Mouse (Mus musculus): Measurements from ENCODE around the gene Cerk.
A peak's percentile ranks its signal among the peaks of the same experiment; 100 is the strongest.
"Not testable (repeated sequence)": the region's sequence is repeated elsewhere in the genome, so short reads cannot be mapped to it uniquely, and the experiment has no call there.

Cerk gene

DNA sequence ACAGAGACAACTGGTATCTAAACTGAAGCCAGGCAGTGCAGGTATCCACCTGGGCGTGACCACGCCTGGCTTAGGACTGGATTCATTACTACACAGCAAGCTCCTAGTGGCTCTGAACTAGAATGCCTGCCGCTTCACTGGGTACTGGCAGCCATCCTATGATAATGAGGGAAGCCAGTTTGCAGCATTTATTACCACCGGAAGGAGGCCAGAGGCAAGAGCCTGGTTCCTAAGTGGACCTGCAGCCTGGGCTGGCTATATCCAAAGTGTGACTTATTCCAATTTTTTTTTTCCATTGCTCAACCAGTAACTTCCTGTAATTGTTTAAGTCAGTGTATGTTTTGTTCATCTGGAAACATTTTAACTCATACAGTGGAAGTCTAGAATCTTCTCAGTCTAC lies 20.4 kb upstream of the Cerk start:
- DNase-seq = no peak

- peak; percentile 65 to 82 for DNase-seq
Measured at GRCm38 (mm10) chr15:86205300-86205699, 19.4 kb upstream of the Cerk start.

DNA sequence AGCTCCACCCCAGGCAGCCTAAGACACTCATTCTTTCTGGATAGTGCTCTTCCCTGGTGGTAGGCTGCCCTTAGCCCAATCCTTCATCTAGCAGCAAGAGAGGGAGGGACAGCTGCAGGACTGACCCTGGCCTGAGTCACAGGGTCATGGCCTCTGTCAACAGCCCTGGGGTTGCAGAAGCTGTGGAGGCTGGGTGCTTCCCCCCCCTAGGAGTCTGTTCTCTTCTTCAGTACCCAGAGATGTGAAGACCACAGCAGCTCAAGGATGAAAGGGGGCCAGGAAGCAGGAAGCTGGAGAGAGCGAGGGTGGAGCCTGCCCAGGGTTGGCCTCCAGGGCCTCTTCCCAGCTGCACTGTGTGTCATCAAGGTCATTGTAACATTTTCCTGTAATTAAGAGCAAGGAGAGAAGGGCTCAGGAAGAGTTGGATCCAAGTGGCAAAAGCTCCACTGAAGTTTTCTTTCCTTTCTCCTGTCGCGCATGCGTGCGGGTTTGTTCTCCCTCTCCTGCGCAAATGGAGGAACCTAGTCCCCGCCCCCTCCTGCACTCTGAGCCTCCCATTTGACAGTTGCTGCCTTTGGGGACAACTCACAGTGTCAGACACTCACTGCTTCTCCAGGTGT lies 18.1 kb upstream of the Cerk start:
- DNase-seq = peak; percentile 44 to 58

DNA sequence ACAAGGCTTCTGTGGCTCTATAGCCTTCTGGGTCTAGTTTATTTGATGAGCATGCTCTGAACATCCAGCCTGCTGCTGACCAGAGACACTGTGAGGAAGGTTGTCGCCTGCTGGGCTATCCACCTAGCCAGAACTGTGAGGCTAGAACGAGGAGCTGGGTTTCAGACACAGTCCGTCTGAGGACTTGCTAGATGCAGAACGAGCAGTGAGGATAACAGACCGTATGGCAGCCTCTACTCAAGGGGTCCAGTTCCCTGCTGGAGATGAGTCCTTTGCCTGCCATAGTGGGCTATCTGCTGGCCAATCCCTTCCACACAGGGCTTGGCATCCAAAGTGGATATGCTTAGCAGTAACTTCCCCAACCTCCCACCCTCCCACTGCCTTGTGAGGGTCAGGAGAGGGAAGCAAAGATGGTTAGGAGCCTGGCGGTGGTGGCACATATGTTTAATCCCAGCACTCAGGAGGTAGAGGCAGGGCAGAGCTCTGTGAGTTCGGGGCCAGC lies 17.4 kb upstream of the Cerk start:
- DNase-seq = no peak

- peak; percentile 52 to 58 for DNase-seq
Measured at GRCm38 (mm10) chr15:86202640-86203039, 16.7 kb upstream of the Cerk start.

DNA sequence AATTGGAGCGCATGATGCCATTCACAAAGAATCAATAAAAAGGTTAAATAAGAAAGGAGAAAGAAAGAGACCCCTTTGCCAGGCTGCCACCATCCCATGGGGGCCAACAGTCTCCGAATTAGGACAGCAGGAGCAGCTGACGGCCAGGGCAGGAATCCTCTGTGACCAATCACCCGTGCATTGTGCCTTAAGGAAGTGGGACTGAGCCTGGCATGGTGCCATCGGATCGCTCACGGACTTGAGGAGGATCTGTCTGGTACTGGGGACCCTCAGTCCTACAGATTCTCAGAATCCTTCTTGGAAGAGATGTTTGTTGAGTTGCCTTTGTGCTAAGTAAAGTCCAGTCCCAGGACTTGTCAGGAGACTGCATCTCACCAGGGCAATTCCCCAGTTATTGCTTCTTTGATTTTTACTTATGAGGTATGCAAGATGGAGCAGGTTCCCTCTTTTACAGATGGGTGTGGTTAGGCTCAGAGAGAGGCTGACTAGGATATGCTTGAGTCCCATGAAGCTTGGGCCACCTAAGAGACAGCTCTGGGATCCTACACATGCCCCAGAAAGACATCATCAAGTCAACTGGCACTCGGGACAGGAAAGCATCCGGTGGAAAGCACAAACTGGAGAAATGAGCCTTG lies 15.9 kb upstream of the Cerk start:
- no peak for DNase-seq

- DNase-seq = peak in 1 of 2 experiments; percentile 22
Measured at GRCm38 (mm10) chr15:86201095-86201494, 15.2 kb upstream of the Cerk start.

DNA sequence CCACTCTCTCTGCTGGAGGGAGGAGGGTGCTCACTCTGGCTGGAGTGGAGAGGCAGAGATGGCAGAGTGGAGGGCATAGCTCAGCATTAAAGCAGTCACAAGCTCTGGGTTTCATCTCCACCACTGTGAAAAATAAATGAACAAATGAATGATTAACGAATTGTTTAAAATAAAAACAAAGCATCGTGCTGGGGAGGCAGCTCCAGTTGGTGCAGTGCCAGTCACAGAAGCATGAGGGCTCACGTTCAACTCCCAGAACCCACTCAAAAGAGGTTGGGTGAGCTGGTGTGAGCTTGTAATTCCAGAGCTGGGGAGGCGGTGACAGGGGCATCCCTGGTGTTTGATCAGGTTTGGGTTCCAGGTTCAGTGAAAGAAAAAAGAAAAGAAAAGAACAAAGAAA lies 14.2 kb upstream of the Cerk start:
- DNase-seq = no peak

DNA sequence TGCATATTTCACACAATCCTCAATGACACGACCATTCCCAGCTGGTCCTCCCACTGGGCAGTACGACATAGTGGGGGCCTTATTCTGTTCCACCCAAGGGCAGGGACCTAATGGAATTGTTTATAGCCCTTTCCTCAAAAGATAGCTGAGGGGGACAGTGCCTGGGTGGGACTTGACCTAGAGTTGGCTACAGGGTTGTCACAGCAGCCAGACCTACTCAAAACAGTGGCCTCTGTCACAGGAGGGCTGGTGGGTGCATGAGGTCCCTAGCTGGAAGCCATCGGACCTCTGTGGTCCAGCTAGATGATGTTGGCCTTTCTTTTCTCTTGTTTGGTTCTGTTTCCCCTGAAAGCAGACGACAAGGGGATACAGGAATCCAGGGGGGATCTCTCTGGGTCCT lies 13.5 kb upstream of the Cerk start:
- DNase-seq = no peak

- no peak for DNase-seq
Measured at GRCm38 (mm10) chr15:86199052-86199451, 13.1 kb upstream of the Cerk start.

GRCm38 (mm10) chr15:86194676-86195453 lies 8.9 kb upstream of the Cerk start:
- DNase-seq = not testable (repeated sequence)

DNA sequence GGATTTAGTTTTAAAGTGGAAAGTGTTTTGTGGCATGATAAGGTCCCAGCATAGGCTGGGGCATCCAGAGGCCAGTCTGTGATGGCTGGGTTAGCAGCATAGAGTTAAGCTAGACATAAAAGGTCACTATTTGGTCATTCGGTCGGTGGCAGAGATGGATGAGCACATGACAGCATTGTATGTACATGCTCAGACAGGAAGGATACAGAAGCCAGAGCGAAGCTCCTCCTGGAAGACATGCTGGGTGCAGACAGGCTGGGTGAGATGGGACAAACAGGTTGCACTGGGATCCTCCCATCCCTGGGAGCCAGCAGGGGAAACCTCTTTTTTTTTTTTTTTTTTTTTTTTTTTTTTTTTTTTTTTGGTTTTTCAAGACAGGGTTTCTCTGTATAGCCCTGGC lies 6.0 kb upstream of the Cerk start:
- peak in 1 of 2 experiments; percentile 18 for DNase-seq

DNA sequence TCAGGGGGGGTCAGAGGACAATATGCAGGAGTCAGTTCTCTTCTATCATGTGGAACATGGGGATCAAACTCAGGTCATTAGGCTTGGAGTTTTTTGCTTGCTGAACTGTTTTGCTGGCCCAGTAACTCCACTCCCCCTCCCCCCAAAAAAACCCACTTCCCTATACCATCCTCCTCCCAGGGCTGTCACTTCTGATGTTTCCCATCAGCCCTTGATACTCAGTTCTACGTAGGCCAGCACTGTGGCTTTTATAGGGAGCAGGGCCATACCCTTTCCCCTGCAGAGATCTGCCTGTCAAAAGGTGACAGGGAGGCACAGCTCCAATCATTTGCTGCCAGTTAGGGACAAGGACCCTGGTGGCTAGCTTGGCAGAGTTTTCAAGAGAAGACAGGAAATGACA lies 5.6 kb upstream of the Cerk start:
- DNase-seq = no peak

GRCm38 (mm10) chr15:86190387-86190786 lies 4.4 kb upstream of the Cerk start:
- no peak for DNase-seq

DNA sequence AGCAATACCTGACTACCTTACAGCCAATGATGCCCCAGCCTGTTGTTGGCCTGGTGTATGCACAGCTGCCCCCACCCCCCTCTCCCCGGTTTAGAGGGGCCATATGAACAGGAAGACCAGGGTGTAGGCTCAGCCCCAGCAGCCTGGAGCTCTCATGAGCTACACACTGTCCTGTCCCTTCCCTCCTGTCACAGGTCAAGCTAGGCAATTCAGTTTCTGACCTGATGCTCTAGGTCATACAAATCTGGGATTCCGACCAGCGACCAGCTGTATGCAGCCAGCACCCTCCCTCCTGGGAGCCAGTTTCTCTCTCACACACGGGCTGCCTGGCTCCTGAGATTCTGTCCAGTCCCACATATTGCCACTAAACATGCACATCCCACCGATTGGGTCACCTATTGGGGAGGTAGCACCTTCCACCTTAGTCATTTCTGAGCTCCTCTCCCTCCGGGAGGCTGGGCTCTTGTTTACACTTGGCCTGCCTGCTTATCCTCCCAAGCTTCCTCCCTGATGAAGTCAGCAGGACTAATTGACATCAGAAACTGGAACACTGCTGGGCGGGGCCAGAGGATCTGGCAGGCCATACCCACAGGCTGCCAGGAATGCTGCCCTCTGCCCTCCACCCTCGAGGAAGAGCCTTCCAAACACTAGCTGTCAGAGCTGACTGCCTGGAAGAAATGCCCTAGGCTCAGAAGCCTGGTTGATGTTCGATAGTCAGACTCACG lies 3.0 kb upstream of the Cerk start:
- no peak for DNase-seq

DNA sequence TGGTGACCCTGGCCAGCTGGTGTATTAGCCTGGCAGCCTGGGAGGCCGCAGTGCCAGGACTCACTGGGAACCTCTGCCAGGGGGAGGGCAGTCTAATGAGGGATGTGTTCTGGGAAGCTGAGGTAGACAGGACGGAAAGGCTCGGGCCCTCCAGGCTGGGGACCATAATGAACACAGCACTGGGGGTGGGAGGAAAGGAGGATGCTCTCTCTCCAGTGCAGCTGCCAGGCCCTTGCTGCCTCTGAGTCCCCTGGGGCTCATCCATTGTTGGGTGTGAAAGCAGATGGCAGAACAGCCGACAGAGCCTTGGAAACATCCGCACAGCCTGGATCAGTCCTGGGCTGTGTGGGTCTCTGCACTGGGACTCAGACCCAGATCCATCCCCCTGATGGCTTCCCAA lies 2.2 kb upstream of the Cerk start:
- peak in 1 of 2 experiments; percentile 4 for DNase-seq

GRCm38 (mm10) chr15:86186686-86187085 lies 745 bp upstream of the Cerk start:
- DNase-seq = no peak

DNA sequence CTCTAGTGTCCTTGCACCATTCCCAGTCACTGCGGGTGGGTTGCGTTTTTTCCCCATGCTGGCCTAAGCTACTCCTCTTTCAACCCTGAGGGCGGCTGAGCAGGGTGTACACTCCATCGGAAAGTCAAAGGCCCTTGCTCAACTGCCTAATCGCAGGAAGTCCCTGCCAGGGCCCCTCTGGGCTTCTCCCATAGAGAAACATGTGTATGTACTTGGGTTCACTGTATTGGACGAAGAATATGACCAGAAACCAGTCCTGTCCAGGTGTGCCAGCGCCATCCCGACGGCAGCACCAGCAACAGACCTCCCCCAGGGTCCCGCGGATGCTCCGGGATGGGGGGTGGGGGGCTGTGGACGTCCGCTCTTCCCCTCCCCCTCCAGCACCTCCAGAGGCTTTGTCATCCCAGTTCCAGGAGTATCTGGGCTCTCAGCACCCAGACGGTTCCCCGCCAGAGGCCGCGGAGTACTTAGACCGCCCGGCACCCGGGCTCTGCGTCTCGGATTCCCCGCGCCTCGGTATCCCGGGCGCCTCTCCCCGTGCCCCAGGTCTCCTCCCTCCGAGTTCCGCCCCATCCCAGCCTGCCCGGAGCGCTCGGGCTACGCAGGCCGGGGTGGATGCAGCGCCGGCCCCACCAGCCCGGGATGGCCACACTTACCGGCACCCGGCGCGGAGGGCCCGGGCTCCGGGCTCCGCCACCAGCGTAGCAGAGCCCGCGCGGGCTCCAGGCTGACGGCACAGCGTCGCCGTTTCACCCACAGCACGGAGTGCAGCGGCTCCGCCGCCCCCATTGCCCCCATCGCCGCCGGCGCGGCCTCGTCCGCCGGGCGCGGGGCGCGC lies 871 bp downstream of the Cerk start:
- peak; percentile 43 to 58 for DNase-seq

DNA sequence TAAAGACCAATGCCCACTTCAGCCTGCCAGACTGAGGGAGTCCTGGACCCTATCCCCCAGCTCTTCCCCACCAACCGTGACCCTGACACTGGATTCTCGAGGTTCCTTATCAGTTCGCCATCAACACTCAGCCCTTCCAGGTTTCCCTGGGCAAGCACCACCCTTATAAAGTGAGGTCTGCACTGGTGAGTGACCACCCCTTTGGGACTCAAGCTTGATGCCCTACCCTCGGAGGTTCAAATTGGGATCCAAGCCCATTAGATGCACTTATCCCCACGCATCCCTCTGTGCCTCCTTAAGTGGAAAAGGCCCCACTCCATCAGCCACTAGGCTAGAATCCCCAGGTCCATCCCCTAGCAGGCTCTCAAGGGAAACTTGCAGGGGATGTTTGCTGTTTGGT lies 1.9 kb downstream of the Cerk start:
- DNase-seq = no peak

DNA sequence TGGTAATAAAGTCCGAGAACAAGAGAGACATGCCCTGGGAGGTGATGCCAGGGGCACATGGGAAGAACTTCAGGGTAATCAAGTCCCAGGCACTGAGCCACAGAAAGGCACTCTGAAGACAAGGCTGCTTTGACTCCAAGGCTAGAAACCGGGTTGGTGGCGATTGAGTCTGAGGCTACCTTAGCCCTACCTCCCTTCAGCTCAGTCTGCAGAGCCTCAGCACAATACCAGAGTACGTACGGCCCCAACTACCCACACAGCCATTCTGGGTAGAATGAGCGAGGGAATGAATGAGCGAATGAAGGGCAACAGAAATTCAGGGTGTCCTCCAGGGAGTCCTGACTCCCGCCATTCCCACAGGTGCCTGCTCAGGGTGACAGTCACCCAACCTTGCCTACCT lies 2.5 kb downstream of the Cerk start:
- DNase-seq = no peak

- peak; percentile 72 to 86 for DNase-seq
Measured at GRCm38 (mm10) chr15:86182646-86183045, 3.3 kb downstream of the Cerk start.

DNA sequence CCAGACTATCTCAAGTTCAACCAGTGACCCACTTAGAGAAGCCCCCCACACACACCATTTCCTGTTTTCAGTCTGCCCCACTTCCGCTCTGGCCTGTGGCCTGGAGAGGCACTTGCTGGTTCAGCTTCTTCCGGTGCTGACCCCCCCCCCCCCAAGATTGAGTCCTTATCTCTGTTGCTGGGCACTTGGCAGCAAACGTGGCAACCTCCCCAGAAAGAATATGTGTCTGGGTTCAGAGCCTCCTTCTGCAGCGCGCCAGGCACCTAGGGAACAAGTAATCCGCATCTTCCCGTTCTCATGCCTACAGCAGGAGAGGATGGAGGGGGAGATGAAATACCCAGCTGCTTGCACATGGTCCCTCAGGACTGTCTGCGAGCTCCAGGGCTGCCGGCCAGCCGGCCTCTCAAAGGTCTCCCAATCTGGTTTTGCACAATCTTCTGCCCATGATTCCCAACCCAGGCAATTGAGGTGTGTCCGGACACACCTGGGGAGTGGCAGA lies 4.0 kb downstream of the Cerk start:
- DNase-seq = peak; percentile 51 to 61

Data from spleen, adult 18-20 months (tissue).